Mouse (Mus musculus) lung, postnatal 0 days (tissue): ENCODE measurements at regions not wholly inside any gene's neighbourhood (a gene's known extent, or its start where the extent isn't known, plus 50 kb on each side); places are given as distances from the start of the nearest gene placed in this dataset.

ENCODE experiments used
- ATAC-seq: fragments of 200-750 bp; cut with Nextera tagmentation; 2 replicates; pipeline ENCODE4 v1.8.0; 2017; ENCODE audit warnings: moderate library complexity
- DNase-seq: peaks from one replicate; pipeline ENCODE4 v3.0.0-alpha.2; 2016; ENCODE audit warnings: low spot score
- H3K27ac ChIP-seq: fragments of 300-500 bp; sonication (generic); 2 replicates; pipeline ENCODE4 v1.5.1; 2014; ENCODE audit warnings: antibody characterized with exemption, mild to moderate bottlenecking, low read length, mixed read lengths
- H3K27me3 ChIP-seq: fragments of 300-500 bp; sonication (generic); replicated peaks from 2 replicates; pipeline ENCODE4 v1.6.1; 2014; ENCODE audit warnings: low read length, mixed read lengths; ENCODE audit not compliant: insufficient read depth
- H3K36me3 ChIP-seq: fragments of 300-500 bp; sonication (generic); 2 replicates; pipeline ENCODE4 v1.6.1; 2014; ENCODE audit warnings: low read length, mixed read lengths; ENCODE audit not compliant: insufficient read depth
- H3K4me1 ChIP-seq: fragments of 300-500 bp; sonication (generic); 2 replicates; pipeline ENCODE4 v1.6.1; 2014; ENCODE audit warnings: antibody characterized with exemption, low read depth, low read length, mixed read lengths; ENCODE audit not compliant: insufficient read depth
- H3K4me2 ChIP-seq: fragments of 300-500 bp; sonication (generic); replicated peaks from 2 replicates; pipeline ENCODE4 v1.6.1; 2014; ENCODE audit warnings: low read depth, mild to moderate bottlenecking, low read length, moderate library complexity, mixed read lengths
- H3K4me3 ChIP-seq: fragments of 300-500 bp; sonication (generic); 2 replicates; pipeline ENCODE4 v1.5.1; 2014; ENCODE audit warnings: low read depth, low read length
- H3K9ac ChIP-seq: fragments of 300-500 bp; sonication (generic); replicated peaks from 2 replicates; pipeline ENCODE4 v1.6.1; 2014; ENCODE audit warnings: low read depth, mild to moderate bottlenecking
- H3K9me3 ChIP-seq: fragments of 300-500 bp; sonication (generic); 2 replicates; pipeline ENCODE4 v1.6.1; 2016; ENCODE audit warnings: low read length, mixed read lengths
- CTCF ChIP-seq: IDR thresholded peaks from 2 replicates; pipeline ENCODE4 v1.5.1; 2016; ENCODE audit warnings: antibody characterized with exemption, mild to moderate bottlenecking
- EP300 ChIP-seq: IDR thresholded peaks from 2 replicates; pipeline ENCODE4 v1.6.1; 2016; ENCODE audit warnings: antibody characterized with exemption, mild to moderate bottlenecking, control low read depth
- WGBS: fragments of 180-500 bp; shearing (Covaris S2); extraction: QIAGEN DNeasy Blood & Tissue Kit; methylation state at CpG from one replicate; pipeline ENCODE4 v1.1.7; 2014; 5-methylcytosine and 5-hydroxymethylcytosine counted together

DNA sequence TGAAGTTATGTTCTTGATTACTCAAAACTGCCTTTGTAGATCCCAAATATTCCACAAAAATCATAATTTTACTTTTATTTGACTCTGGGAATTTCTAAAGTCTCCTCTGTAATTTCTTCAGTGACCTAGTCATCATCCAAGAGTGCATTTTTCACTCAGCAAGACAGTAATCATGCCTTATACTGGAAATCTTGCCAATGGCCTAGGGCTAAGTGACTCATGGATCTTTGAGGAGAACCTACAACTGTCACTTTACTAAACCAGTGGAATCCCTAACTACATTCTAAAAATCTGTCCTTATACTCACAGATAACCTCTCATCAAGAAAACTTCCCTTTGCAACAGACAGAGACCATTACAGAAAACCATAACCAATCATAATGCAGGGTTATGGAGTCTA, 98.0 kb upstream of the Tbc1d5 start:
- H3K36me3 ChIP-seq, result no peaks in the 10 kb centered on the region
- no peaks in the 10 kb centered on the region for H3K9me3 ChIP-seq
- H3K4me3 ChIP-seq, result no peak overlapping the region
- TF ChIP-seq EP300 (no peak), CTCF (no peak)
- H3K27ac ChIP-seq, result no peak overlapping the region
- ATAC-seq (no peak), DNase-seq (no peak)
- no peak overlapping the region for H3K9ac ChIP-seq
- H3K4me2 ChIP-seq, result no peak overlapping the region
- H3K27me3 ChIP-seq, result no peaks in the 10 kb centered on the region
- H3K4me1 ChIP-seq, result no peaks in the 10 kb centered on the region

DNA sequence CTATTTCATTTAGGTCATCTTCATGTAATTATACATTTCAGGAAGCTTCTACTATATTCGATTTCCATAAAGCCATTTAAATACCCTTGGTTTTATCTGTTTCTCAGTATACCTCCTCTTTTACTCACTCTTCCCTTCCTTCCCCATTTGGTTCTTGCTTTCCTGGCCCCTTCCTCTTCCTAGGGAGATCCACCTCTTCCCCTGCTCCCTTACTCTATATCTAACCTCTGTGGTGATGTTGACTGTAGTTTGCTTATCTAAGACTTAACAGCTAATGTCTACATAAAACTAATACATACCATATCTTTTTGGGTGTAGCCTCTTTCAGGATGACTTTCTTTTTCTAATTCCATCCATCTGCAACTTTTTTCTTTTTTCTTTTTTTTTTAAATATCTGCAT, 92.9 kb upstream of the Tbc1d5 start:
- no peak overlapping the region for H3K4me2 ChIP-seq
- ATAC-seq, result no peak
- no peaks in the 10 kb centered on the region for H3K4me1 ChIP-seq
- no peak overlapping the region for H3K9ac ChIP-seq
- no peak overlapping the region for H3K27ac ChIP-seq
- no peaks in the 10 kb centered on the region for H3K36me3 ChIP-seq
- no peak for DNase-seq
- no peak overlapping the region for H3K4me3 ChIP-seq
- no peaks in the 10 kb centered on the region for H3K9me3 ChIP-seq
- 70% methylated on average over 1 of the region's 1 CpGs for WGBS
- H3K27me3 ChIP-seq, result no peaks in the 10 kb centered on the region
- TF ChIP-seq EP300 (no peak), CTCF (no peak)

DNA sequence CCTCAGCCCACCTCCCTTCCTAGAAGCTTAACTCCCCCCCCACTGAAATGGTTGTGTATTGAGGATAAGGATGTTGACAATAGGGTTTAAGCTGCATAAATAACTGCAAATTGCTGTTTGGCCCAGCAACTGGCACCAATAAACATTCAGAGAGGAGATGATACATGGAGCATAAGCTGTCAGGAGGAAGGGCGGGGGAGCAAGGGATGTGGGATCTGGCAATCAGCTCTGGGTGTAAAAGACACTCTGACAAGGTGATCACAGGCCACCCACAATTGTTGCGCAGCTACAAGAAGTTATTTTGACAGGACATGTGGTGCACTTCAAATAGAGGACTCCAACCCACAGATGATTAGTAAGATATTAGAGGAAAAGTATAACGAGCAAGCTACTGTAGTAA, 83.8 kb upstream of the Tbc1d5 start:
- H3K36me3 ChIP-seq, result no peaks in the 10 kb centered on the region
- 65% methylated on average over 3 of the region's 3 CpGs for WGBS
- no peak overlapping the region for H3K9ac ChIP-seq
- no peak overlapping the region for H3K4me3 ChIP-seq
- H3K9me3 ChIP-seq, result no peaks in the 10 kb centered on the region
- no peaks in the 10 kb centered on the region for H3K4me1 ChIP-seq
- no peak for DNase-seq
- no peaks in the 10 kb centered on the region for H3K27me3 ChIP-seq
- no peak for ATAC-seq
- no peak overlapping the region for H3K4me2 ChIP-seq
- no peak overlapping the region for H3K27ac ChIP-seq
- TF ChIP-seq CTCF (no peak), EP300 (no peak)

DNA sequence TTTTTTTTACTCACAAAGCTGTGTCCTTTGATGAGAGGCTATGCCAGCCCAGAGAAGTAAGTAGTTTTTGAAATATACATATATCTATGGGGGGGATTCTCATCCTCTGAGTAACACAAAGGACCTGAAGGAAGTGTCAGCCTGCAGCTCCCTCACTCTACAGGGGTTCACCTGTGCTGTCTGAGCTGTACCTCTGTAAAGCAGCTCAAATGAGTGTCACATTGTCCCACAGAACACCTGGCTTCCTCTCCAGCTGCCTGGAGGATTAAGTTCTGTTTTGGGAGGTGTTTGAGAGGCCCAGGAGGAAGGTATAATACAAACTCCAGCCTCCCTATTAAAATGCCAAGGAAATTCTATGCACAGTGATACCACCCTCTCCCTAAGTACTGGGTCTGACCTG, 83.3 kb upstream of the Tbc1d5 start:
- Histone ChIP-seq H3K27ac (no peak overlapping the region), H3K4me2 (no peak overlapping the region), H3K27me3 (no peaks in the 10 kb centered on the region), H3K9ac (no peak overlapping the region), H3K4me3 (no peak overlapping the region), H3K36me3 (no peaks in the 10 kb centered on the region), H3K9me3 (no peaks in the 10 kb centered on the region), H3K4me1 (no peaks in the 10 kb centered on the region)
- ATAC-seq, result no peak
- DNase-seq, result no peak
- TF ChIP-seq CTCF (no peak), EP300 (no peak)

DNA sequence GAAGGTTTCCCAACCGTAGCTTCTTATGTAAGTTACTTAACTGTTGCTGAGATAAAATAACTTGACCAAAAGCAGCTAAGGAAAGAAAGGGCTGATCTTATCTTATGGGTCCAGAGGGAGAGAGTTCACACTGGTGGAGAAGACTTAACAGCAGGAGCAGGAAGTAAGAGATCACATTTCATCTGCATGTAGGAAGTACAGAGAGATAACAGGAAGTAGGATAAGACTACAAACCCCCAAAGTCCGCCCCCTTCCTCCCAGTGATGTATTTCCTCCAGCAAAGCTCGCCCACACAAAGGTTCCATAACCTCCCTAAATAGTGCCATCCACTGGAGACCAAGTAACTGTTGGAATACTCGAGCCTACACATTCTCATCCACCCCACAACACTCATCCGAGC, 79.2 kb upstream of the Tbc1d5 start:
- no peak for TF ChIP-seq CTCF
- TF ChIP-seq EP300, result no peak
- no peak overlapping the region for H3K4me3 ChIP-seq
- no peaks in the 10 kb centered on the region for H3K4me1 ChIP-seq
- H3K36me3 ChIP-seq, result no peaks in the 10 kb centered on the region
- H3K27me3 ChIP-seq, result no peaks in the 10 kb centered on the region
- H3K27ac ChIP-seq, result no peak overlapping the region
- DNase-seq (peak; percentile 6), ATAC-seq (no peak)
- H3K9ac ChIP-seq, result no peak overlapping the region
- no peaks in the 10 kb centered on the region for H3K9me3 ChIP-seq
- WGBS, result 66% methylated on average over 5 of the region's 5 CpGs
- no peak overlapping the region for H3K4me2 ChIP-seq

DNA sequence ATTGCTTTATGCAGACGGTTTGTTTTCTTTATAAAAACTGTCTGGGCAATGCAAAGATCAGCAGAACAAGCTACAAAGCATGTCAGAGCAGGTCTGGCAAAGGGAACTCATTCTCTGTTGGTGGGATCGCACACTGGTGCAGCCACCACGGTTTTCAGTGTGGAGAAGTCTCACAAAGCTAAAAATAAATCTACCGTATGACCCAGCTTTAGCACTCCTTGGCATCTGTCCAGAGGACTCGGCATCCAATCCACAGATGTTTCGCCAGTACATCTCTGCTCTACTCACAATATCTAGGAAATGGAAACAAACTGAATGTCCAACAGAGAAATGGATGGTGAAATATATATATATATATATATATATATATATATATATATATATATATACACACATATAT, 69.4 kb upstream of the Tbc1d5 start:
- no peaks in the 10 kb centered on the region for H3K27me3 ChIP-seq
- no peak overlapping the region for H3K27ac ChIP-seq
- ATAC-seq (no peak), DNase-seq (no peak)
- no peak for TF ChIP-seq CTCF
- no peak for TF ChIP-seq EP300
- no peaks in the 10 kb centered on the region for H3K4me1 ChIP-seq
- H3K4me2 ChIP-seq, result no peak overlapping the region
- no peaks in the 10 kb centered on the region for H3K9me3 ChIP-seq
- H3K4me3 ChIP-seq, result no peak overlapping the region
- no peak overlapping the region for H3K9ac ChIP-seq
- no peaks in the 10 kb centered on the region for H3K36me3 ChIP-seq
- 39% methylated on average over 6 of the region's 6 CpGs for WGBS

DNA sequence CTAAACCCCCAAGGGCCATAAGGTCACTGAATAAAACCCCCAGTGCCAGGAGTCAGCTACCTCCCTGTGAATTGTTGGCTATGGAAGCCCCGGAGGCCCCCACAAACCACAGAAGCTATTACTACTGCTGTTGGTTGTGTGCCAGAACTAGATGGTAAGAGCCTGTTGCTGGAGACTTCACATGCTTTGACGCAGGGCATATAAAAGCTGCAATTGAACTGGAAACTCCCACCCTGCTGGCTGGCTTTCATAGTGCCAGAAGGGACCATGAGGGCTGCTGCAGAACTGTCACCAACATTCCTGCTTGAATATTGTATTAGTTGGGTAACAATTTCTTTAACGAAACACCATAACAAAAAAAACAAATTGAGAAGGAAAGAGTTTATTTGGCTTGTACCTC, 66.9 kb upstream of the Tbc1d5 start:
- H3K4me2 ChIP-seq, result no peak overlapping the region
- no peaks in the 10 kb centered on the region for H3K4me1 ChIP-seq
- no peak overlapping the region for H3K9ac ChIP-seq
- H3K9me3 ChIP-seq, result no peaks in the 10 kb centered on the region
- H3K27me3 ChIP-seq, result no peaks in the 10 kb centered on the region
- TF ChIP-seq CTCF, result no peak
- no peak for TF ChIP-seq EP300
- H3K36me3 ChIP-seq, result no peaks in the 10 kb centered on the region
- H3K27ac ChIP-seq, result no peak overlapping the region
- ATAC-seq, result no peak
- DNase-seq, result no peak
- no peak overlapping the region for H3K4me3 ChIP-seq
- WGBS, result 75% methylated on average over 3 of the region's 3 CpGs
